Mouse (Mus musculus) T-cell, adult 2 months (primary cell): ENCODE data around the gene Cyb561.
A peak's percentile ranks its signal among the peaks of the same experiment; 100 is the strongest.

Experiments
- DNase-seq: peaks from one replicate; pipeline ENCODE4 v3.0.0; 2022; ENCODE audit warnings: low spot score

The Cyb561 gene

GRCm38 (mm10) chr11:105921275-105921674 lies 31.9 kb downstream of the Cyb561 start:
- no peak for DNase-seq

- DNase-seq, result no peak
Measured at GRCm38 (mm10) chr11:105920836-105921235, 32.3 kb downstream of the Cyb561 start.

DNA sequence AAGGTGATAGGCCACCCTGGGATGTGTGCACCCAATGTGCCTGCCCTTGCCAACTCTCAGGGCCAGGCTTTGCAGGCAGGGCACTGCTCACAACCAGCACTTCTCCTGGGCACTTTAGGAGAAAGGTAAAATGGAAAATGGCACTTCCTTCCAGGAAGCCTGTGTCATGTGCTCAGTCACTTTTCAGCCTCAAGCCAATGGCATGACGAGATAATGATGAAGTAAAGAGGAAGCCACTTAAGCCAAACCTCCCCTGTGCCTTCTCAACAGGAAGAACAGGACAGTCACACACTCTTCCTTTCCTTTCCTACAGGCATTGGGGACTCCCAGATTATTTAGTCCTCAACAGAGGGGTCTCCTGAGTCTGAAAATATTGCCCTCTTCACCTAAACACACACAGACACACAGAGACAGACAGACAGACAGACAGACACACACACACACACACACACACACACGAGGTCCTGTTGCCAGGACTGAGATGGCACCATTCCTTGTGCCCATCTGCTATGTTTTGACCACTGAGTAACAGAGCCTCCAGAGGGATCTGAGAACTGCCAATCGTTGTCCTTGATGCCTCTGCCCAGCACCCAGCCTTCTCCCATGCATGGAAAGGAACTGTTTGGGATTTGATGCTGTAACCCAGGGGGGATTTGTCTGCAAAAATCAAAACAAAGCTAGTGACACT lies 32.9 kb downstream of the Cyb561 start:
- no peak for DNase-seq

DNA sequence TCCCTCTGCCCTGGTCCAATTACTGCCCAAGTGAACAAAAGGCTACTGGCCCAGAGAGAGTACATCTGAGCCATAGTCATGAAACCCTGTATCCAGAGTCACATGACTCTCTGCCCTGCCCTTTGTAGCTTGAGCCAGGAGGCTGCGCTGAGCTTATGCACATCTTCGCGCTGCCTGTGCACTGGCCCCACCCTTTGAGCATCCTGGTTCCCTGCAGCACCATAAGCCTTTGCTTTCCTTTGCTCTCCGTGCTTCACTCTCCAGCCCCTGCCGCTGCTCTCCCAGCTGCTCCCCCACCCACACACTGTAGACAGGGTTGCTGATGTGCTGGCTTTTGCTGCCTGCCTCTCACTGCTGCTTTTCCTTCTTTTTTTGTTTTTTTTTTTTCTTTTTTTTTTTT lies 39.6 kb downstream of the Cyb561 start:
- no peak for DNase-seq

DNA sequence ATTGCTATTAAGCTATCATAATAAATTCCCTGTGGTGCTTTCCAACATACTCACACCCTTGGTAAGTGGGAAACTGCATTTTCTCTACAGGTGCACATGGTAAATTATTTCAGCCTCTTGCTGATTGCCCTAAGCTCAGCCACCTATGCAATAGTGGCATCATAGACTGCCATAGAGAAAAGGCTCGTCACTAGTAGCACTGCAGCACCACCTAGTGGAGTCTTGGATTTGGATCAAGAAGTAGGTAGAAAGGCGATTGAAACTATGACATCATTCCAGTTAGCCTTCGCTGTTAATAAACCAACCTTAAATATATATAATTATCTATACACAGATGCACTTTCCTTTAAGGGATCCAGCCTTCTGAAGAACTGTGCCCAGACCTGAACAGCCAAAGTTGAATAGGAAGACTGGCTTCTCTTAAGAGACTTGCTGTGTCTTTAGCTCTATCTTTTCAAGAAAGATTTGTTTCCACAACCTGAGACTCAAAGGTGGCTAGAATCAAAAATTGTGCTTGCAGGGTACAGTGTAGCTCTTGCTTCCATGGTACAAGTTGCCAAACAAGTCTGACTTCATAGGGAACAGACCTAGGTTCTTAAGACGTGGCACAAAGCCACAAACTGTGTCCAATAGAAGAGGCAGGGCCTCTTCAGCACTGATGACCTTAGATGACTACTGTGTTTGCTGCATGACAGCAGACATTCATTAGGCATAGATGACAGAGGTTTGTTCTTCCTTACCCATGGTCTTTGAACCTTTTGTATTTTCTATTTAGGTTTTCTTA lies 41.4 kb downstream of the Cyb561 start:
- DNase-seq, result peak; percentile 63

DNA sequence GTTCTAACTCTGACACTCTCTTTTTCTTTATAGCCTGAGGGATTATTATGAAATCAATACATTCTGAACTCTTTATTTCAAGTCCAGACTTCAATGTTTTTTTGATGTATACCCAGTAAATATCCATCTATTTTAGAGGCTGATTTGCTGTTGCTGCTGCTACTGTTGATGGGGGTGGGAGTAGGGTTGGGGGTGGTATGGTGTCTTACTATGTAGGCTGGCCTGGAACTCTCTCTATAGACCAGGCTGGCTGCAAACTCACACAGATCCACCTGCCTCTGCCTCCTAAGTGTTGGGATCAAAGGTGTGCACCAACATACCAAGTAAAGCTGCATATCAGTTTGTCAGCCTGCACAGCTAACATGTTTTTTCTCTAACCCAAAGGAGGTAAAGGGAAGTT lies 42.0 kb downstream of the Cyb561 start:
- DNase-seq, result no peak

- DNase-seq, result no peak
Measured at GRCm38 (mm10) chr11:105909617-105910016, 43.5 kb downstream of the Cyb561 start.

DNA sequence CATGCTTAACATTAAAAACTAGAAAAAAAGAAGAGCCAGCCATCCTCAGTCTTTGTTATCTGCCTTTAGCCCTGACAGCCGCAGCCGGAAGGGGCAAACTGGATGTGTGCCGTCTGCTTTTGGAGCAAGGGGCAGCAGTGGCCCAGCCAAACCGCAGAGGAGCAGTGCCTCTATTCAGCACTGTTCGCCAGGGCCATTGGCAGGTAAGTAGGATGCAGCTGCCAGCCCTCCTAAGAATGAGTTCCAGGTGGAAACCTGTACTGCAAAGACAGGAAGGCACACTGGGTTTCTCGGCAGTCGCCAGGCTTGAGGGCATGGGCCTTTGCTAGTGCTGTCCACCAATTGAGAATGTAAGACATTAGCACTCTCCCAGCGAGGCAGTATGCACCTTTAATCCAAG lies 44.2 kb downstream of the Cyb561 start:
- DNase-seq, result no peak

GRCm38 (mm10) chr11:105907381-105907780 lies 45.8 kb downstream of the Cyb561 start:
- no peak for DNase-seq

DNA sequence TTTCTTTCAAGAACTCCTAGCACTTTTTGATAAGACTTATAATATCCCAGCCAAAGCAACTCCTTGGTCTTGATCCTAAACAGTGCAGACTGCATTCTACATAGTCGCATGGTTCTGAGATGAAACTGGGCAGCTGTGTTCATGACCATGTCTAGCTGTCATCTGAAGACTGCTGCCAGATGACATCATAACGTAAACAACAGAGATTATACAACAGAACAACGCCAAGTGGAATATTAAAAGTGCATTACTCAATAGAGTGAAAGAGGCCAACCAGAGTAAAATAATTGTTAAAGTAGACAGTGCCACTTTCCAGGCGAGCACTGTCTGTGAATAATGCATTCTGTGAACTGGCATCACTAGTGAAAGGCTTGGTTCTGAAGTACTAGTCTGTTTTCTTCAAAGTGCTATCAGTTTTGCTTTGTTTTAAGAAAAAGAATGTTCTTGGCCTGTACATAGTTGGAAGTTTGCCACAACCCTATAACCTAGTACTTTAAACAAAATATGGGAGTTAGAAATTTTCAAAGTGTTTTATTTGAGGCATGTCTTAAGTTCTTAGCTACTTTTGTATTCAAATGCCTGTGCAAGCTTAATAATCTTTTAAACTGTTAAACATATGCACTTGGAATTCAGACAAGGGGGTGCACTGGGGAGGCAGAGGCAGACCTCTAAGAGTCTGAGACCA lies 47.5 kb downstream of the Cyb561 start:
- DNase-seq, result no peak

GRCm38 (mm10) chr11:105902956-105903355 lies 50.2 kb downstream of the Cyb561 start:
- no peak for DNase-seq

- DNase-seq, result no peak
Measured at GRCm38 (mm10) chr11:105901501-105901900, 51.6 kb downstream of the Cyb561 start.

- no peak for DNase-seq
Measured at GRCm38 (mm10) chr11:105899151-105899550, 54.0 kb downstream of the Cyb561 start.

GRCm38 (mm10) chr11:105887281-105887680 lies 65.9 kb downstream of the Cyb561 start:
- DNase-seq, result no peak

- no peak for DNase-seq
Measured at GRCm38 (mm10) chr11:105885558-105885957, 67.6 kb downstream of the Cyb561 start.
